ENCODE assay signal across 9 mouse cellular contexts in genomic region chr13:56132326-56132936, GRCm38 (mm10). TPM values are rescaled to one million over a fixed set of nuclear protein-coding genes. Genes with fewer than 3 reads are reported as not detected.
A peak's percentile ranks its signal among the peaks of the same experiment; 100 is the strongest.
DNase-seq lines count a peak whose midpoint lies in the region; ATAC-seq lines count a peak whose summit lies in the region.
"Had no signal": no experiment of that assay in that cellular context is flagged by ENCODE, and none has a peak within 500 bp of the region (broad histone marks: within the 10 kb centered on the region; RNA-seq: fewer than 3 reads in every experiment).

No protein-coding gene starts in this region.

- no peak for DNase-seq in heart, adult 18-20 months
- no peak for DNase-seq in cerebellum, adult 11-12 months
- no peak for DNase-seq in forebrain, embryonic 14.5 days (ENCODE audit: low spot score)

- H3K36me3 ChIP-seq in heart, embryonic 15.5 days, result peaks cover 11% of the 10 kb centered on the region
- peaks cover 11% of the 10 kb centered on the region for H3K36me3 ChIP-seq in neural tube, embryonic 15.5 days
- H3K36me3 ChIP-seq in forebrain, embryonic 14.5 days (ENCODE audit: control insufficient read depth, insufficient read depth, low read length), result peaks cover 27% of the 10 kb centered on the region
- peaks cover 10% of the 10 kb centered on the region for H3K36me3 ChIP-seq in forebrain, embryonic 15.5 days

- peak overlapping the region; percentile 89; the same call in 1 of the 2 replicates for H3K4me2 ChIP-seq in heart, embryonic 15.5 days
- H3K4me2 ChIP-seq in neural tube, embryonic 15.5 days, result peak overlapping the region; percentile 91; the same call in 1 of the 2 replicates
- H3K4me2 ChIP-seq in forebrain, embryonic 14.5 days (ENCODE audit: low read length), result no peak overlapping the region
- no peak overlapping the region for H3K4me2 ChIP-seq in forebrain, embryonic 15.5 days (replicated peaks)

- no peaks in the 10 kb centered on the region for H3K9me3 ChIP-seq in heart, embryonic 15.5 days (replicated peaks)
- H3K9me3 ChIP-seq in neural tube, embryonic 15.5 days (replicated peaks), result no peaks in the 10 kb centered on the region
- no peaks in the 10 kb centered on the region for H3K9me3 ChIP-seq in forebrain, embryonic 14.5 days (replicated peaks; ENCODE audit: control insufficient read depth, low read length)
- no peaks in the 10 kb centered on the region for H3K9me3 ChIP-seq in forebrain, embryonic 15.5 days

- 53% methylated on average over 11 of the region's 11 CpGs for WGBS in heart, embryonic 15.5 days
- WGBS in neural tube, embryonic 15.5 days, result 74% methylated on average over 11 of the region's 11 CpGs
- 90% methylated on average over 11 of the region's 11 CpGs for WGBS in forebrain, embryonic 14.5 days
- 89% methylated on average over 11 of the region's 11 CpGs for WGBS in forebrain, embryonic 15.5 days

- ATAC-seq in heart, embryonic 15.5 days (replicated peaks; ENCODE audit: insufficient number of reproducible peaks, insufficient read depth, low FRiP score, low read depth), result no peak
- peak; percentile 62 for ATAC-seq in CD4-positive, CD25-positive, alpha-beta regulatory T cell, adult 4 months
- peak; percentile 55 for ATAC-seq in inflammation-experienced regulatory T-cells, adult 6 months
- ATAC-seq in neural tube, embryonic 15.5 days (ENCODE audit: low FRiP score), result no peak
- no peak for ATAC-seq in forebrain, embryonic 14.5 days
- ATAC-seq in forebrain, embryonic 15.5 days (replicated peaks), result no peak
- ATAC-seq: hindbrain, postnatal 0 days had no signal

- 0 out of 2 replicates have a peak overlapping the region, but pooled peaks have one; percentile 30 for H3K9ac ChIP-seq in heart, embryonic 15.5 days
- 0 out of 2 replicates have a peak overlapping the region, but pooled peaks have one; percentile 3 for H3K9ac ChIP-seq in neural tube, embryonic 15.5 days (replicated peaks)
- H3K9ac ChIP-seq in forebrain, embryonic 14.5 days (ENCODE audit: low read length), result no peak overlapping the region
- H3K9ac ChIP-seq in forebrain, embryonic 15.5 days (replicated peaks), result no peak overlapping the region

- H3K4me1 ChIP-seq in heart, embryonic 15.5 days (replicated peaks), result peaks cover 46% of the 10 kb centered on the region
- H3K4me1 ChIP-seq in neural tube, embryonic 15.5 days, result peaks cover 44% of the 10 kb centered on the region
- peaks cover 12% of the 10 kb centered on the region for H3K4me1 ChIP-seq in forebrain, embryonic 14.5 days (ENCODE audit: control insufficient read depth, insufficient read depth, low read length)
- peaks cover 25% of the 10 kb centered on the region for H3K4me1 ChIP-seq in forebrain, embryonic 15.5 days

- no peak overlapping the region for H3K27ac ChIP-seq in heart, embryonic 15.5 days
- no peak overlapping the region for H3K27ac ChIP-seq in neural tube, embryonic 15.5 days (replicated peaks)
- H3K27ac ChIP-seq in forebrain, embryonic 14.5 days (ENCODE audit: low read depth, low read length), result no peak overlapping the region
- H3K27ac ChIP-seq in forebrain, embryonic 15.5 days (replicated peaks), result no peak overlapping the region
- H3K27ac ChIP-seq: hindbrain, postnatal 0 days had no signal

- no peak overlapping the region for H3K4me3 ChIP-seq in heart, embryonic 15.5 days
- H3K4me3 ChIP-seq in neural tube, embryonic 15.5 days (replicated peaks), result no peak overlapping the region
- H3K4me3 ChIP-seq in forebrain, embryonic 14.5 days (ENCODE audit: low read depth, low read length), result no peak overlapping the region
- H3K4me3 ChIP-seq in forebrain, embryonic 15.5 days, result no peak overlapping the region

- no peaks in the 10 kb centered on the region for H3K27me3 ChIP-seq in heart, embryonic 15.5 days
- H3K27me3 ChIP-seq in neural tube, embryonic 15.5 days (replicated peaks), result no peaks in the 10 kb centered on the region
- H3K27me3 ChIP-seq in forebrain, embryonic 14.5 days (replicated peaks; ENCODE audit: control insufficient read depth, insufficient read depth, low read length), result no peaks in the 10 kb centered on the region
- H3K27me3 ChIP-seq in forebrain, embryonic 15.5 days, result no peaks in the 10 kb centered on the region

RNA-seq across cellular contexts. Expression of gene H2afy, which starts 3.7 kb away (rescaled TPM):
- 98.9 and 135 TPM in 2 replicates for polyA plus RNA-seq in heart, embryonic 15.5 days (2015; fragmentation: Nextera tagmentation; extraction: Ambion mirVana)
- 10 to 100 TPM; 47.2 to 58.4 TPM for total RNA-seq in heart, adult 18-20 months (2021)
- polyA plus RNA-seq in CD4-positive, CD25-positive, alpha-beta regulatory T cell, adult 4 months (2017; shearing (Covaris generic)), result 100 to 1,000 TPM; 106 to 135 TPM
- polyA plus RNA-seq in inflammation-experienced regulatory T-cells, adult 6 months (2017; shearing (Covaris generic)), result 100 to 1,000 TPM; 112 to 148 (median 117) TPM
- 244 and 272 TPM in 2 replicates for polyA plus RNA-seq in neural tube, embryonic 15.5 days (2015; fragmentation: Nextera tagmentation; extraction: Ambion mirVana)
- 422 and 438 TPM in 2 replicates for polyA plus RNA-seq in forebrain, embryonic 14.5 days (2014; fragmentation: Nextera tagmentation; extraction: Ambion mirVana)
- polyA plus RNA-seq in forebrain, embryonic 15.5 days (2015; fragmentation: Nextera tagmentation; extraction: Ambion mirVana), result 424 and 456 TPM in 2 replicates

RNA-seq across cellular contexts. Expression of gene Tifab, which starts 46.3 kb away (rescaled TPM):
- 1.3 and 2.9 TPM in 2 replicates for polyA plus RNA-seq in heart, embryonic 15.5 days (2015; fragmentation: Nextera tagmentation; extraction: Ambion mirVana)
- 1 to 10 TPM in 1 of 2 experiments, under 1 TPM in 1; 0.69 to 1.1 TPM for total RNA-seq in heart, adult 18-20 months (2021)
- polyA plus RNA-seq in CD4-positive, CD25-positive, alpha-beta regulatory T cell, adult 4 months (2017; shearing (Covaris generic)), result under 1 TPM in 1 of 2 experiments, not detected in 1; 0.22 TPM
- under 1 TPM in 1 of 3 experiments, not detected in 2; 0.91 TPM for polyA plus RNA-seq in inflammation-experienced regulatory T-cells, adult 6 months (2017; shearing (Covaris generic))
- polyA plus RNA-seq in neural tube, embryonic 15.5 days (2015; fragmentation: Nextera tagmentation; extraction: Ambion mirVana), result 1.1 and 2.3 TPM in 2 replicates
- polyA plus RNA-seq in forebrain, embryonic 14.5 days (2014; fragmentation: Nextera tagmentation; extraction: Ambion mirVana), result 0.42 and 0.58 TPM in 2 replicates
- polyA plus RNA-seq in forebrain, embryonic 15.5 days (2015; fragmentation: Nextera tagmentation; extraction: Ambion mirVana), result 0.87 and 1.0 TPM in 2 replicates

Comparison
In these comparisons a context has a peak if more than half of its experiments do, and no peak if none do; other contexts are left out.
1. ATAC-seq: peak in CD4-positive, CD25-positive, alpha-beta regulatory T cell, adult 4 months (single experiment) and inflammation-experienced regulatory T-cells, adult 6 months (single experiment); none in heart, embryonic 15.5 days (single experiment), neural tube, embryonic 15.5 days (single experiment), forebrain, embryonic 14.5 days (single experiment) and forebrain, embryonic 15.5 days (single experiment).
2. H3K4me2 ChIP-seq: peak in heart, embryonic 15.5 days (single experiment) and neural tube, embryonic 15.5 days (single experiment); none in forebrain, embryonic 14.5 days (single experiment) and forebrain, embryonic 15.5 days (single experiment).
3. H3K9ac ChIP-seq: peak in heart, embryonic 15.5 days (single experiment) and neural tube, embryonic 15.5 days (single experiment); none in forebrain, embryonic 14.5 days (single experiment) and forebrain, embryonic 15.5 days (single experiment).